Mouse (Mus musculus) testis, adult 2 months (tissue): ENCODE measurements around the gene Cpped1.

Experiments used
- CTCF ChIP-seq: fragments of 200-500 bp; IDR thresholded peaks from 2 replicates; pipeline ENCODE4 v1.5.1; 2012; ENCODE audit warnings: low read depth, mild to moderate bottlenecking, inconsistent platforms, low read length, moderate library complexity; ENCODE audit not compliant: control insufficient read depth, insufficient read depth, insufficient replicate concordance
- POLR2A ChIP-seq: fragments of 200-500 bp; IDR thresholded peaks from 2 replicates; pipeline ENCODE4 v1.6.1; 2012; ENCODE audit warnings: low read depth, mild to moderate bottlenecking, inconsistent platforms, low read length, moderate library complexity; ENCODE audit not compliant: control insufficient read depth

DNA sequence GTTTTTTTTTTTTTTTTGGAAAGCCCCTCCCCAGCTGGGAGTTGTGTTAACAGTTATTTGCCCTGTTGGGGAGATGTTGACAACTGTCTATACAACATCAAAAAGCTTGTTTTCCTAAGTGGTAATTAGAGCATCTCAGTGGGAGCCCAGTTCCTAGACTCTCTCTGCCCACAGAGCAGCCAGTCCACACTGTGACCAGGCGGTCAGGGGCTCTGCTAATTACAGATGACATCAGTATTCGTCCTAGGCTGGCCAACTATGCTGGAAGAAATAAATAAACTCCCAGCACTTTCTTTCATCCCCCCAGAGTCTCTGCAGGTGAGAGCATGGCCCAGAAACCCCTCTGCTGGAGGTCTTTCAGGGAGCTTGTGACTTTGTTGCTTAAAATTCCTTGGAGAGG is 115.9 kb downstream of the Cpped1 start:
- no peak for TF ChIP-seq POLR2A
- TF ChIP-seq CTCF: no peak
